Comparison of ENCODE assay signal across 10 mouse cellular contexts in the genomic region with DNA sequence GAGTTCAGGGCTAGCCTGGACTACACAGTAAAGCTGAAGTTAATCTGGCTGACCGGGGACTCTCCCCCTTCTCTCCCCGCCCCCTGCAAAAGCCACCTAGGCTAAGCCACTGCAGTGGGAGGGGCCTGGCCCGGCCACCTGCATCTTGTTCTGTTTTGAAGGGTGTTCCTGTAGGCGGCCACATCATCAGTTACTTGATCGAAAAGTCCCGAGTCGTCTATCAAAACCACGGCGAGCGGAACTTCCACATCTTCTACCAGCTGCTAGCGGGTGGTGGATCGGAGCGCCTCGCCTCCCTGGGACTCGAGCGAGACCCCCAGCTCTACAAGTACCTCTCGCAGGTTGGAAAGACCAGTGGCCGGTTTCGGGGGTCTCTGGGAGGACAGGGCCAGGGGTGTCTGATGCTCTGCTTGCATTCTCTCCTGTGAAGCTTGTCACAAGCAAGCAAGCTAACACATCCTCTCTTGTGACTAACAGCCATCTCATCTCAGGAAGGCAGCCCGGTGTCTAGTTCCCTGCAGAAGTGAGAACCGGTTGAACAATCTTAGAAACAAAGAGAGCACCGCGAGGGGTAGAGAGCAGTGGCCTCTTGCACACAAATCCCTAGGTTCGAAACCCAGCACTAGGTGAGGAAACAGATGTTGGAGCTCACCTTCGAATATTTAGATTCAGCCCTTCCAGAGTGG. TPM values are rescaled to one million over a fixed set of nuclear protein-coding genes. Genes with fewer than 3 reads are reported as not detected.
DNase-seq lines count a peak whose midpoint lies in the region; ATAC-seq and TF ChIP-seq lines count a peak whose summit lies in the region.
"Had no signal": no experiment of that assay in that cellular context is flagged by ENCODE, and none has a peak within 500 bp of the region (broad histone marks: within the 10 kb centered on the region; RNA-seq: fewer than 3 reads in every experiment).

No protein-coding gene starts in this region.

- ATAC-seq in embryonic facial prominence, embryonic 13.5 days (ENCODE audit: insufficient number of reproducible peaks, insufficient read depth, low FRiP score, low TSS enrichment, low read depth) = no peak
- no peak for ATAC-seq in midbrain, embryonic 12.5 days (ENCODE audit: low FRiP score, low read depth)
- ATAC-seq in midbrain, embryonic 13.5 days = no peak
- ATAC-seq in forebrain, embryonic 11.5 days (replicated peaks; ENCODE audit: low FRiP score) = no peak

- H3K4me3 ChIP-seq in embryonic facial prominence, embryonic 13.5 days = no peak overlapping the region
- H3K4me3 ChIP-seq in embryonic facial prominence, embryonic 10.5 days = no peak overlapping the region
- no peak overlapping the region for H3K4me3 ChIP-seq in midbrain, embryonic 12.5 days
- H3K4me3 ChIP-seq in midbrain, embryonic 13.5 days (replicated peaks) = no peak overlapping the region
- no peak overlapping the region for H3K4me3 ChIP-seq in forebrain, embryonic 11.5 days (ENCODE audit: low read depth, low read length)
- no peak overlapping the region for H3K4me3 ChIP-seq in kidney, adult 2 months (ENCODE audit: insufficient read depth, low read depth, low read length)

- H3K36me3 ChIP-seq in embryonic facial prominence, embryonic 13.5 days = no peaks in the 10 kb centered on the region
- H3K36me3 ChIP-seq in embryonic facial prominence, embryonic 10.5 days (replicated peaks) = no peaks in the 10 kb centered on the region
- H3K36me3 ChIP-seq in midbrain, embryonic 12.5 days = no peaks in the 10 kb centered on the region
- H3K36me3 ChIP-seq in midbrain, embryonic 13.5 days = no peaks in the 10 kb centered on the region
- no peaks in the 10 kb centered on the region for H3K36me3 ChIP-seq in forebrain, embryonic 11.5 days (ENCODE audit: control insufficient read depth, insufficient read depth, low read length)
- H3K36me3 ChIP-seq in kidney, adult 2 months (ENCODE audit: control insufficient read depth, insufficient read depth, low read length) = no peaks in the 10 kb centered on the region

- WGBS in embryonic facial prominence, embryonic 13.5 days = 53% methylated on average over 25 of the region's 25 CpGs
- WGBS in embryonic facial prominence, embryonic 10.5 days = 58% methylated on average over 25 of the region's 25 CpGs
- whole genome bisulfite sequencing in midbrain, embryonic 12.5 days = 57% methylated on average over 25 of the region's 25 CpGs
- WGBS in midbrain, embryonic 13.5 days = 58% methylated on average over 25 of the region's 25 CpGs
- 63% methylated on average over 25 of the region's 25 CpGs for WGBS in forebrain, embryonic 11.5 days
- WGBS in kidney, adult 2 months = 66% methylated on average over 25 of the region's 25 CpGs

- H3K4me1 ChIP-seq in embryonic facial prominence, embryonic 13.5 days = peaks cover 11% of the 10 kb centered on the region; the same call in 1 of the 2 replicates
- peaks cover 12% of the 10 kb centered on the region for H3K4me1 ChIP-seq in embryonic facial prominence, embryonic 10.5 days
- H3K4me1 ChIP-seq in midbrain, embryonic 12.5 days = peaks cover 7% of the 10 kb centered on the region; the same call in 1 of the 2 replicates
- peaks cover 10% of the 10 kb centered on the region for H3K4me1 ChIP-seq in midbrain, embryonic 13.5 days (replicated peaks)
- H3K4me1 ChIP-seq in forebrain, embryonic 11.5 days (replicated peaks; ENCODE audit: control insufficient read depth, insufficient read depth, low read length) = 0 out of 2 replicates have a peak, but pooled peaks cover 4% of the 10 kb centered on the region
- H3K4me1 ChIP-seq in kidney, adult 2 months (ENCODE audit: control insufficient read depth, insufficient read depth, low read length) = no peaks in the 10 kb centered on the region

- no peaks in the 10 kb centered on the region for H3K27me3 ChIP-seq in embryonic facial prominence, embryonic 13.5 days
- no peaks in the 10 kb centered on the region; the same call in 1 of the 2 replicates for H3K27me3 ChIP-seq in embryonic facial prominence, embryonic 10.5 days (replicated peaks; ENCODE audit: low read depth, poor library complexity, severe bottlenecking)
- peaks cover 21% of the 10 kb centered on the region for H3K27me3 ChIP-seq in midbrain, embryonic 12.5 days
- H3K27me3 ChIP-seq in midbrain, embryonic 13.5 days = peaks cover 8% of the 10 kb centered on the region; the same call in 1 of the 2 replicates
- H3K27me3 ChIP-seq in forebrain, embryonic 11.5 days (ENCODE audit: control insufficient read depth, insufficient read depth, low read length) = no peaks in the 10 kb centered on the region
- no peaks in the 10 kb centered on the region for H3K27me3 ChIP-seq in kidney, adult 2 months (replicated peaks; ENCODE audit: control insufficient read depth, insufficient read depth, low read length)

- H3K27ac ChIP-seq in embryonic facial prominence, embryonic 13.5 days = no peak overlapping the region
- H3K27ac ChIP-seq in embryonic facial prominence, embryonic 10.5 days (replicated peaks) = no peak overlapping the region
- no peak overlapping the region for H3K27ac ChIP-seq in midbrain, embryonic 12.5 days (replicated peaks)
- no peak overlapping the region for H3K27ac ChIP-seq in midbrain, embryonic 13.5 days
- no peak overlapping the region for H3K27ac ChIP-seq in forebrain, embryonic 11.5 days (ENCODE audit: low read depth, low read length)
- H3K27ac ChIP-seq in kidney, adult 2 months (ENCODE audit: insufficient read depth, low read depth, low read length) = no peak overlapping the region

- H3K9me3 ChIP-seq in embryonic facial prominence, embryonic 13.5 days = no peaks in the 10 kb centered on the region
- no peaks in the 10 kb centered on the region for H3K9me3 ChIP-seq in embryonic facial prominence, embryonic 10.5 days
- H3K9me3 ChIP-seq in midbrain, embryonic 12.5 days = no peaks in the 10 kb centered on the region
- no peaks in the 10 kb centered on the region for H3K9me3 ChIP-seq in midbrain, embryonic 13.5 days
- H3K9me3 ChIP-seq in forebrain, embryonic 11.5 days (ENCODE audit: control insufficient read depth, low read length) = no peaks in the 10 kb centered on the region

- no peak overlapping the region; the same call in 1 of the 2 replicates for H3K9ac ChIP-seq in embryonic facial prominence, embryonic 13.5 days
- H3K9ac ChIP-seq in midbrain, embryonic 12.5 days (replicated peaks) = no peak overlapping the region
- no peak overlapping the region for H3K9ac ChIP-seq in midbrain, embryonic 13.5 days (replicated peaks)
- H3K9ac ChIP-seq in forebrain, embryonic 11.5 days (ENCODE audit: low read length) = no peak overlapping the region

- no peak for TF ChIP-seq POLR2A in kidney, adult 2 months (IDR thresholded peaks at IDR 0.05; ENCODE audit: low read depth, low read length)

- H3K4me2 ChIP-seq in embryonic facial prominence, embryonic 13.5 days = peak overlapping the region; percentile 46
- 0 out of 2 replicates have a peak overlapping the region, but pooled peaks have one; percentile 21 for H3K4me2 ChIP-seq in midbrain, embryonic 12.5 days (replicated peaks)
- no peak overlapping the region for H3K4me2 ChIP-seq in midbrain, embryonic 13.5 days (replicated peaks)
- no peak overlapping the region for H3K4me2 ChIP-seq in forebrain, embryonic 11.5 days (ENCODE audit: low read depth, low read length, severe bottlenecking)

- TF ChIP-seq CTCF in kidney, adult 2 months (conservative IDR thresholded peaks at IDR 0.05; ENCODE audit: insufficient read depth, insufficient read length, low read depth, low read length) = no peak

- DNase-seq in embryonic facial prominence, embryonic 10.5 days (ENCODE audit: low spot score) = no peak
- peak; percentile 75 to 83 for DNase-seq in natural killer cell, adult 2 months (ENCODE audit: low spot score in 2 of 2)
- peak; percentile 60 to 73 for DNase-seq in thymus, postnatal 36 days
- DNase-seq in forebrain, embryonic 11.5 days (ENCODE audit: low spot score) = no peak
- no peak for DNase-seq in kidney, adult 2 months

RNA-seq across cellular contexts. Expression of a gene that starts 34.3 kb away (rescaled TPM):
- polyA plus RNA-seq in embryonic facial prominence, embryonic 13.5 days (2015; fragmentation: Nextera tagmentation; extraction: Ambion mirVana) = 1.5 and 2.1 TPM in 2 replicates
- polyA plus RNA-seq in embryonic facial prominence, embryonic 10.5 days (2016; fragmentation: Nextera tagmentation; extraction: Ambion mirVana) = 0.94 and 1.2 TPM in 2 replicates
- 0.40 and 0.68 TPM in 2 replicates for polyA plus RNA-seq in midbrain, embryonic 12.5 days (2016; fragmentation: Nextera tagmentation; extraction: Ambion mirVana)
- 0.58 and 0.93 TPM in 2 replicates for polyA plus RNA-seq in midbrain, embryonic 13.5 days (2015; fragmentation: Nextera tagmentation; extraction: Ambion mirVana)
- 0.91 and 0.97 TPM in 2 replicates for polyA plus RNA-seq in forebrain, embryonic 11.5 days (2014; fragmentation: Nextera tagmentation; extraction: Ambion mirVana)
- 0.09 and 0.22 TPM in 2 replicates for polyA plus RNA-seq in kidney, adult 2 months (2012; rRNA removed)

RNA-seq across cellular contexts. Expression of a gene that starts 49.6 kb away (rescaled TPM):
- polyA plus RNA-seq in embryonic facial prominence, embryonic 13.5 days (2015; fragmentation: Nextera tagmentation; extraction: Ambion mirVana) = 0.07 and 0.14 TPM in 2 replicates
- 1.00 and 1.1 TPM in 2 replicates for polyA plus RNA-seq in embryonic facial prominence, embryonic 10.5 days (2016; fragmentation: Nextera tagmentation; extraction: Ambion mirVana)
- polyA plus RNA-seq in midbrain, embryonic 12.5 days (2016; fragmentation: Nextera tagmentation; extraction: Ambion mirVana) = 11.0 and 12.4 TPM in 2 replicates
- polyA plus RNA-seq in midbrain, embryonic 13.5 days (2015; fragmentation: Nextera tagmentation; extraction: Ambion mirVana) = 3.6 and 4.0 TPM in 2 replicates
- 0.25 and 0.60 TPM in 2 replicates for polyA plus RNA-seq in forebrain, embryonic 11.5 days (2014; fragmentation: Nextera tagmentation; extraction: Ambion mirVana)
- polyA plus RNA-seq in kidney, adult 2 months (2012; rRNA removed) = not detected in 2 replicates
- polyA plus RNA-seq: frontal cortex, adult 2 months; limb, embryonic 11.5 days had no signal

RNA-seq across cellular contexts. Expression of a gene that starts 57.1 kb away (rescaled TPM):
- polyA plus RNA-seq in embryonic facial prominence, embryonic 13.5 days (2015; fragmentation: Nextera tagmentation; extraction: Ambion mirVana) = 108 and 110 TPM in 2 replicates
- 112 and 116 TPM in 2 replicates for polyA plus RNA-seq in embryonic facial prominence, embryonic 10.5 days (2016; fragmentation: Nextera tagmentation; extraction: Ambion mirVana)
- polyA plus RNA-seq in midbrain, embryonic 12.5 days (2016; fragmentation: Nextera tagmentation; extraction: Ambion mirVana) = 107 and 111 TPM in 2 replicates
- polyA plus RNA-seq in midbrain, embryonic 13.5 days (2015; fragmentation: Nextera tagmentation; extraction: Ambion mirVana) = 92.8 and 94.0 TPM in 2 replicates
- polyA plus RNA-seq in forebrain, embryonic 11.5 days (2014; fragmentation: Nextera tagmentation; extraction: Ambion mirVana) = 86.4 and 93.3 TPM in 2 replicates
- polyA plus RNA-seq in kidney, adult 2 months (2012; rRNA removed) = 63.5 and 63.8 TPM in 2 replicates

RNA-seq across cellular contexts. Expression of a gene that starts 57.2 kb away (rescaled TPM):
- 41.4 and 43.4 TPM in 2 replicates for polyA plus RNA-seq in embryonic facial prominence, embryonic 13.5 days (2015; fragmentation: Nextera tagmentation; extraction: Ambion mirVana)
- 54.3 and 54.8 TPM in 2 replicates for polyA plus RNA-seq in embryonic facial prominence, embryonic 10.5 days (2016; fragmentation: Nextera tagmentation; extraction: Ambion mirVana)
- polyA plus RNA-seq in midbrain, embryonic 12.5 days (2016; fragmentation: Nextera tagmentation; extraction: Ambion mirVana) = 57.4 and 59.4 TPM in 2 replicates
- polyA plus RNA-seq in midbrain, embryonic 13.5 days (2015; fragmentation: Nextera tagmentation; extraction: Ambion mirVana) = 36.9 and 43.1 TPM in 2 replicates
- polyA plus RNA-seq in forebrain, embryonic 11.5 days (2014; fragmentation: Nextera tagmentation; extraction: Ambion mirVana) = 52.9 and 59.6 TPM in 2 replicates
- 70.9 and 81.9 TPM in 2 replicates for polyA plus RNA-seq in kidney, adult 2 months (2012; rRNA removed)

Comparison
In these comparisons a context has a peak if more than half of its experiments do, and no peak if none do; other contexts are left out.
1. H3K4me2 ChIP-seq: peak in embryonic facial prominence, embryonic 13.5 days (single experiment) and midbrain, embryonic 12.5 days (single experiment); none in midbrain, embryonic 13.5 days (single experiment) and forebrain, embryonic 11.5 days (single experiment).
2. DNase-seq: peak in natural killer cell, adult 2 months (2 of 2) and thymus, postnatal 36 days (2 of 2); none in embryonic facial prominence, embryonic 10.5 days (single experiment), forebrain, embryonic 11.5 days (single experiment) and kidney, adult 2 months (single experiment).